Mouse (Mus musculus): Measurements from ENCODE around the gene Mageb2.
"Not testable (repeated sequence)": the region's sequence is repeated elsewhere in the genome, so short reads cannot be mapped to it uniquely, and the experiment has no call there.

Mageb2 gene

GRCm38 (mm10) chrX:91331390-91331789, at the start of gene Mageb2:
Gene Mageb2 (plus strand): TSS chrX:91331690.
- DNase-seq (ENCODE audit: low spot score): not testable (repeated sequence)

DNA sequence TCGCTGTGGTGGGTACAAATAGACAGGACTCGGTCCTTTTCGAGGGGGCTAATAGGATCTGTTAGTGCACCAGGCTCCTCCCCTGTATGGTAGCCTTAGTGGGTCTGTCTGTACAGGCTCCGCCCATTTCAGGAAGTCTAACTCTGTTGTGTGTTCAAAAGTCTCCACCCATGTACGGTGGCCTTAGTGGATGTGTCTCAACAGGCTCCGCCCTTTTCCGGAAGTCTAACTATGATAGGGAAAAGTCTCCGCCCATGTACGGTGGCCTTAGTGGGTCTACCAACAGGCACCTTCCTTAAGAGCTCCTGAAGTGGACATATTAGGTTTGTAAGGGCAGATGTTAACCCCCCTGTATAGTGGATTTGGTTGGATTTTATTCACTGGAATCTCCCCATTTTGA, 18.2 kb upstream of the Mageb2 start:
- DNase-seq (ENCODE audit: low spot score): not testable (repeated sequence)
